Mouse (Mus musculus): Measurements from ENCODE around the gene Podxl.

- TF ChIP-seq CTCF (IDR thresholded peaks at IDR 0.05; ENCODE audit: control insufficient read depth, insufficient read depth, insufficient replicate concordance, low read depth, low read length) (no peak), POLR2A (IDR thresholded peaks at IDR 0.05; ENCODE audit: control insufficient read depth, low read depth, low read length) (no peak)
Observed at GRCm38 (mm10) chr6:31496227-31496626, 67.6 kb downstream of the Podxl start.
